Mouse (Mus musculus) midbrain, embryonic 10.5 days (tissue): Measurements from ENCODE around the gene Kdm8. TPM values are rescaled to one million over a fixed set of nuclear protein-coding genes. Genes with fewer than 3 reads are reported as not detected.

Experiments used
- DNase-seq: peaks from one replicate; pipeline ENCODE4 v3.0.0-alpha.2; 2017; ENCODE audit warnings: low spot score
- H3K27ac ChIP-seq: fragments of 300-500 bp; sonication (generic); replicated peaks from 2 replicates; pipeline ENCODE4 v1.5.1; 2016; ENCODE audit warnings: mild to moderate bottlenecking
- H3K27me3 ChIP-seq: fragments of 300-500 bp; sonication (generic); 2 replicates; pipeline ENCODE4 v1.6.1; 2016; ENCODE audit warnings: low read depth, mild to moderate bottlenecking; ENCODE audit not compliant: poor library complexity, severe bottlenecking
- H3K36me3 ChIP-seq: fragments of 300-500 bp; sonication (generic); 2 replicates; pipeline ENCODE4 v1.6.1; 2016; ENCODE audit warnings: mild to moderate bottlenecking, moderate library complexity
- H3K4me1 ChIP-seq: fragments of 300-500 bp; sonication (generic); 2 replicates; pipeline ENCODE4 v1.6.1; 2016
- H3K4me3 ChIP-seq: fragments of 300-500 bp; sonication (generic); 2 replicates; pipeline ENCODE4 v1.5.1; 2016; ENCODE audit warnings: mild to moderate bottlenecking, moderate library complexity
- H3K9me3 ChIP-seq: fragments of 300-500 bp; sonication (generic); replicated peaks from 2 replicates; pipeline ENCODE4 v1.6.1; 2016; ENCODE audit warnings: mild to moderate bottlenecking
- WGBS: fragments of 180-500 bp; shearing (Covaris S2); methylation state at CpG from one replicate; pipeline ENCODE4 v1.1.7; 2016; 5-methylcytosine and 5-hydroxymethylcytosine counted together
- polyA plus RNA-seq: library from polyadenylated mRNA; unstranded; fragments of >200 nt; fragmentation: Nextera tagmentation; extraction: Ambion mirVana; gene quantifications from 2 replicates; pipeline ENCODE4 v1.2.1, GENCODE M21; 2016

Kdm8 gene
- 14.8 and 15.5 TPM in 2 replicates for polyA plus RNA-seq

- H3K27ac ChIP-seq, result peak within 1 kb of the TSS; percentile 98
- H3K4me3 ChIP-seq, result peak within 1 kb of the TSS; percentile 69
- peak; percentile 93 for DNase-seq
- H3K27me3 ChIP-seq, result no peaks in the 10 kb centered on the region
- no peaks in the 10 kb centered on the region for H3K9me3 ChIP-seq
- H3K4me1 ChIP-seq, result peaks cover 27% of the 10 kb centered on the region
- H3K36me3 ChIP-seq, result 0 out of 2 replicates have a peak, but pooled peaks cover 3% of the 10 kb centered on the region
- WGBS, result 4% methylated on average over 61 of the region's 61 CpGs
Measured at GRCm38 (mm10) chr7:125444464-125445401, at the start of gene Kdm8. Kdm8 (plus strand) TSS chr7:125444676.

- Histone ChIP-seq H3K27ac (no peak overlapping the region), H3K4me1 (peaks cover 4% of the 10 kb centered on the region), H3K36me3 (no peaks in the 10 kb centered on the region), H3K4me3 (no peak overlapping the region), H3K27me3 (peaks cover 15% of the 10 kb centered on the region), H3K9me3 (no peaks in the 10 kb centered on the region)
- DNase-seq, result no peak
- 94% methylated on average over 8 of the region's 8 CpGs for WGBS
Measured at GRCm38 (mm10) chr7:125398116-125398515, 46.4 kb upstream of the Kdm8 start.

GRCm38 (mm10) chr7:125398687-125399086, 45.8 kb upstream of the Kdm8 start:
- Histone ChIP-seq H3K4me3 (no peak overlapping the region), H3K27me3 (peaks cover 15% of the 10 kb centered on the region), H3K4me1 (no peaks in the 10 kb centered on the region; the same call in 1 of the 2 replicates), H3K27ac (no peak overlapping the region), H3K9me3 (no peaks in the 10 kb centered on the region), H3K36me3 (no peaks in the 10 kb centered on the region)
- WGBS, result 71% methylated on average over 6 of the region's 6 CpGs
- no peak for DNase-seq

- Histone ChIP-seq H3K27ac (no peak overlapping the region), H3K4me3 (no peak overlapping the region), H3K4me1 (no peaks in the 10 kb centered on the region), H3K27me3 (no peaks in the 10 kb centered on the region), H3K9me3 (no peaks in the 10 kb centered on the region), H3K36me3 (no peaks in the 10 kb centered on the region)
- no peak for DNase-seq
- 86% methylated on average over 6 of the region's 6 CpGs for WGBS
Measured at GRCm38 (mm10) chr7:125407136-125407535, 37.3 kb upstream of the Kdm8 start.

GRCm38 (mm10) chr7:125415087-125415486, 29.4 kb upstream of the Kdm8 start:
- DNase-seq, result no peak
- Histone ChIP-seq H3K36me3 (no peaks in the 10 kb centered on the region), H3K4me1 (0 out of 2 replicates have a peak, but pooled peaks cover 3% of the 10 kb centered on the region), H3K9me3 (no peaks in the 10 kb centered on the region), H3K27me3 (no peaks in the 10 kb centered on the region), H3K4me3 (no peak overlapping the region), H3K27ac (no peak overlapping the region)
- WGBS, result 93% methylated on average over 1 of the region's 1 CpGs

GRCm38 (mm10) chr7:125415776-125416175, 28.7 kb upstream of the Kdm8 start:
- Histone ChIP-seq H3K9me3 (no peaks in the 10 kb centered on the region), H3K4me1 (0 out of 2 replicates have a peak, but pooled peaks cover 3% of the 10 kb centered on the region), H3K27me3 (no peaks in the 10 kb centered on the region), H3K36me3 (no peaks in the 10 kb centered on the region), H3K27ac (no peak overlapping the region), H3K4me3 (no peak overlapping the region)
- WGBS, result 85% methylated on average over 4 of the region's 4 CpGs
- no peak for DNase-seq

GRCm38 (mm10) chr7:125416762-125417161, 27.7 kb upstream of the Kdm8 start:
- Histone ChIP-seq H3K4me1 (0 out of 2 replicates have a peak, but pooled peaks cover 3% of the 10 kb centered on the region), H3K9me3 (no peaks in the 10 kb centered on the region), H3K27ac (no peak overlapping the region), H3K27me3 (no peaks in the 10 kb centered on the region), H3K36me3 (no peaks in the 10 kb centered on the region), H3K4me3 (no peak overlapping the region)
- no peak for DNase-seq
- WGBS, result 88% methylated on average over 5 of the region's 5 CpGs

GRCm38 (mm10) chr7:125418413-125418812, 26.1 kb upstream of the Kdm8 start:
- Histone ChIP-seq H3K4me3 (no peak overlapping the region), H3K36me3 (no peaks in the 10 kb centered on the region), H3K27me3 (no peaks in the 10 kb centered on the region), H3K27ac (no peak overlapping the region), H3K4me1 (0 out of 2 replicates have a peak, but pooled peaks cover 3% of the 10 kb centered on the region), H3K9me3 (no peaks in the 10 kb centered on the region)
- DNase-seq, result no peak
- WGBS, result 34% methylated on average over 3 of the region's 3 CpGs

- WGBS, result 58% methylated on average over 2 of the region's 2 CpGs
Measured at GRCm38 (mm10) chr7:125420190-125420589, 24.3 kb upstream of the Kdm8 start.

GRCm38 (mm10) chr7:125421911-125422310, 22.6 kb upstream of the Kdm8 start:
- WGBS, result 65% methylated on average over 2 of the region's 2 CpGs
- no peaks in the 10 kb centered on the region for H3K27me3 ChIP-seq
- no peaks in the 10 kb centered on the region for H3K36me3 ChIP-seq
- DNase-seq, result no peak
- no peak overlapping the region for H3K4me3 ChIP-seq
- 0 out of 2 replicates have a peak, but pooled peaks cover 3% of the 10 kb centered on the region for H3K4me1 ChIP-seq
- H3K9me3 ChIP-seq, result no peaks in the 10 kb centered on the region
- no peak overlapping the region for H3K27ac ChIP-seq

More at GRCm38 (mm10) chr7:125420190-125420589, 24.3 kb upstream of the Kdm8 start:
- DNase-seq, result peak; percentile 50
- Histone ChIP-seq H3K27ac (no peak overlapping the region), H3K4me1 (0 out of 2 replicates have a peak, but pooled peaks cover 3% of the 10 kb centered on the region), H3K27me3 (no peaks in the 10 kb centered on the region), H3K4me3 (no peak overlapping the region), H3K36me3 (no peaks in the 10 kb centered on the region), H3K9me3 (no peaks in the 10 kb centered on the region)

- WGBS, result 84% methylated on average over 3 of the region's 3 CpGs
- DNase-seq, result no peak
- Histone ChIP-seq H3K27me3 (no peaks in the 10 kb centered on the region), H3K9me3 (no peaks in the 10 kb centered on the region), H3K4me3 (no peak overlapping the region), H3K27ac (no peak overlapping the region), H3K36me3 (no peaks in the 10 kb centered on the region), H3K4me1 (0 out of 2 replicates have a peak, but pooled peaks cover 3% of the 10 kb centered on the region)
Measured at GRCm38 (mm10) chr7:125423056-125423455, 21.4 kb upstream of the Kdm8 start.

GRCm38 (mm10) chr7:125427492-125428090, 16.9 kb upstream of the Kdm8 start:
- no peak for DNase-seq
- H3K27ac ChIP-seq, result no peak overlapping the region

More at GRCm38 (mm10) chr7:125427492-125428090, 16.9 kb upstream of the Kdm8 start:
- Histone ChIP-seq H3K9me3 (peaks cover 5% of the 10 kb centered on the region; the same call in 1 of the 2 replicates), H3K4me3 (no peak overlapping the region), H3K27me3 (no peaks in the 10 kb centered on the region), H3K36me3 (no peaks in the 10 kb centered on the region), H3K4me1 (no peaks in the 10 kb centered on the region)
- 89% methylated on average over 12 of the region's 12 CpGs for WGBS
